Mouse (Mus musculus): ENCODE measurements around the gene Enho. TPM values are rescaled to one million over a fixed set of nuclear protein-coding genes. Genes with fewer than 3 reads are reported as not detected.

The Enho gene
- total RNA-seq, 1 experiment, result 5.8 TPM

DNA sequence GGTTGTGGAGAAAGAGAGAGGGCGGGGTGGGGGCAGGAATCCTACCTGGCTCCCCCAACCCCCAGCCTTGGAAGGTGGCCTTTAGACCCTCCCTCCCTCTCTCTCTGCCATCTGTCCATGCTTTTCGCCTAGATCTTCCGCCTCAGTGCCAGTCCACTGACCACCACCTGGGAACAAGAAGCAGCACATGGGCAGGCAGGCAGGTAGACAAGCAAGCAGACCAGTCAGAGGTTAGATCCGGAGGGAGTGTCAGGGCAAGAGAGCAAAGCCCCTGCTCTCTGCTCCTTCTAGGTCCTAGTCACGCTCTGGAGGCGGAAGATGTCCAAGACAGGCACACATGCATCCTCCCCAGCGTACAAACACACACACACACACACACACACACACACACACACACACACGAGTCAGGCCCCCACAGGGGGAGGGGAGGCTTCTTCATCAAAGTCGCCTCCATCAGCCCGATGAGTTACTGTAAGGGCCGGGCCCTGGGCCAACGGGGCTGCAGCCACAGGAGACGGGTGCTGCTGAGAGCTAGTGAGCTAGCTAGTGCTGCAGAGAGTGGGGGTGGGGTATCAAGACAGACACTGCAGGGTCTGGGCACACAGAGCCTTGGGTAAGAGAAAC is 37.0 kb upstream of the Enho start:
- no peak for TF ChIP-seq MAFK (IDR thresholded peaks at IDR 0.05; ENCODE audit: insufficient read depth, low read depth, low read length)
- TF ChIP-seq ZNF384 (IDR thresholded peaks at IDR 0.05; ENCODE audit: low read depth, low read length), result no peak
- TF ChIP-seq HCFC1 (IDR thresholded peaks at IDR 0.05; ENCODE audit: borderline replicate concordance, insufficient read depth, low read length), result no peak
- TF ChIP-seq ZC3H11A (IDR thresholded peaks at IDR 0.05; ENCODE audit: borderline replicate concordance, low read depth, low read length), result no peak
- no peak for TF ChIP-seq CHD2 (IDR thresholded peaks at IDR 0.05; ENCODE audit: low read depth, low read length)
- H3K36me3 ChIP-seq (ENCODE audit: control insufficient read depth, insufficient read depth, low read length, poor library complexity, severe bottlenecking), result no peaks in the 10 kb centered on the region
- H3K4me1 ChIP-seq (ENCODE audit: control insufficient read depth in 2 of 2, insufficient read depth in 2 of 2, low read length in 2 of 2, poor library complexity in 1 of 2), result peaks cover 4 to 17% of the 10 kb centered on the region in 2 experiments; a peak in 1 of 4 replicates
- no peak for DNase-seq (ENCODE audit: low read depth, low spot score)
- H3K4me3 ChIP-seq (ENCODE audit: insufficient read depth in 1 of 2, low read depth in 1 of 2, low read length in 2 of 2, poor library complexity in 1 of 2, severe bottlenecking in 1 of 2), result no peak overlapping the region
- no peaks in the 10 kb centered on the region for H3K9me3 ChIP-seq (ENCODE audit: control insufficient read depth, insufficient read depth, low read depth, low read length)
- no peak overlapping the region for H3K27ac ChIP-seq (ENCODE audit: insufficient read depth, low read depth, low read length, poor library complexity, severe bottlenecking)
- in situ Hi-C loops (cut with MboI; ENCODE audit: low sequenced_read_pairs in 2 of 2, unreplicated experiment in 2 of 2), result no loop called here
- H3K9ac ChIP-seq (ENCODE audit: insufficient read depth, low read depth, low read length, poor library complexity, severe bottlenecking), result no peak overlapping the region

GRCm38 (mm10) chr4:41676248-41677005 is 36.3 kb upstream of the Enho start:
- H3K9me3 ChIP-seq (ENCODE audit: control insufficient read depth, insufficient read depth, low read depth, low read length), result no peaks in the 10 kb centered on the region

DNA sequence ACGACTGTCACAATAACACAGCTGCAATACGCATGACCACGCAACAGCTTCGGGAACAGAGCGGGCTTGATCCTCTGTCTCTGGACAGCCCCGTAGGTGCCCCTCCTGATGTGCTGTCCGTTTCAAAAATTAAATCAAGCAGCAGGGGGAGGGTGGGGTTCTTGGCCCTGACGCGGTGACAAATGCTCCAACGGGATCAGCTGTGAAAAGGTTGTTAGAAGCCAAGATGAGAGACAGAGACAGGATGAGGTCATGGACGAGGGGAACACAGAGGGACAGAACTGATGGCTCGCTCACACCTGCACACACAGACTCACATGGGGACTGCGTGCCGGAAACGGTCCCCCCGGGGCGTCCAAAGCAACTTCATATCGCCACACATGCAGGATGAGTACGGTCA is 33.1 kb upstream of the Enho start:
- DNase-seq (ENCODE audit: low read depth, low spot score), result no peak
- Histone ChIP-seq H3K9ac (ENCODE audit: insufficient read depth, low read depth, low read length, poor library complexity, severe bottlenecking) (no peak overlapping the region), H3K27ac (ENCODE audit: insufficient read depth, low read depth, low read length, poor library complexity, severe bottlenecking) (no peak overlapping the region), H3K4me3 (ENCODE audit: insufficient read depth in 1 of 2, low read depth in 1 of 2, low read length in 2 of 2, poor library complexity in 1 of 2, severe bottlenecking in 1 of 2) (no peak overlapping the region), H3K9me3 (ENCODE audit: control insufficient read depth, insufficient read depth, low read depth, low read length) (no peaks in the 10 kb centered on the region), H3K4me1 (ENCODE audit: control insufficient read depth in 2 of 2, insufficient read depth in 2 of 2, low read length in 2 of 2, poor library complexity in 1 of 2) (peaks cover 4 to 25% of the 10 kb centered on the region in 2 experiments; a peak in 1 of 4 replicates), H3K36me3 (ENCODE audit: control insufficient read depth, insufficient read depth, low read length, poor library complexity, severe bottlenecking) (no peaks in the 10 kb centered on the region)
- in situ Hi-C loops (cut with MboI; ENCODE audit: low sequenced_read_pairs in 2 of 2, unreplicated experiment in 2 of 2), result no loop called here
- no peak for TF ChIP-seq ZC3H11A (IDR thresholded peaks at IDR 0.05; ENCODE audit: borderline replicate concordance, low read depth, low read length)
- no peak for TF ChIP-seq CHD2 (IDR thresholded peaks at IDR 0.05; ENCODE audit: low read depth, low read length)
- TF ChIP-seq MAFK (IDR thresholded peaks at IDR 0.05; ENCODE audit: insufficient read depth, low read depth, low read length), result no peak
- TF ChIP-seq ZNF384 (IDR thresholded peaks at IDR 0.05; ENCODE audit: low read depth, low read length), result no peak
- no peak for TF ChIP-seq HCFC1 (IDR thresholded peaks at IDR 0.05; ENCODE audit: borderline replicate concordance, insufficient read depth, low read length)

More at GRCm38 (mm10) chr4:41676248-41677005, 36.3 kb upstream of the Enho start:
- H3K36me3 ChIP-seq (ENCODE audit: control insufficient read depth, insufficient read depth, low read length, poor library complexity, severe bottlenecking), result no peaks in the 10 kb centered on the region
- DNase-seq (ENCODE audit: low read depth, low spot score), result no peak
- no peak overlapping the region for H3K27ac ChIP-seq (ENCODE audit: insufficient read depth, low read depth, low read length, poor library complexity, severe bottlenecking)
- no peak overlapping the region for H3K9ac ChIP-seq (ENCODE audit: insufficient read depth, low read depth, low read length, poor library complexity, severe bottlenecking)
- peak overlapping the region in 1 of 2 experiments; percentile 16; a peak in 2 of 4 replicates for H3K4me3 ChIP-seq (ENCODE audit: insufficient read depth in 1 of 2, low read depth in 1 of 2, low read length in 2 of 2, poor library complexity in 1 of 2, severe bottlenecking in 1 of 2)
- H3K4me1 ChIP-seq (ENCODE audit: control insufficient read depth in 2 of 2, insufficient read depth in 2 of 2, low read length in 2 of 2, poor library complexity in 1 of 2), result peaks cover 4 to 17% of the 10 kb centered on the region in 2 experiments; a peak in 1 of 4 replicates
- TF ChIP-seq ZNF384 (IDR thresholded peaks at IDR 0.05; ENCODE audit: low read depth, low read length), result no peak
- TF ChIP-seq MAFK (IDR thresholded peaks at IDR 0.05; ENCODE audit: insufficient read depth, low read depth, low read length), result no peak
- no peak for TF ChIP-seq CHD2 (IDR thresholded peaks at IDR 0.05; ENCODE audit: low read depth, low read length)
- no peak for TF ChIP-seq ZC3H11A (IDR thresholded peaks at IDR 0.05; ENCODE audit: borderline replicate concordance, low read depth, low read length)
- no peak for TF ChIP-seq HCFC1 (IDR thresholded peaks at IDR 0.05; ENCODE audit: borderline replicate concordance, insufficient read depth, low read length)
- in situ Hi-C loops (cut with MboI; ENCODE audit: low sequenced_read_pairs in 2 of 2, unreplicated experiment in 2 of 2), result no loop called here

GRCm38 (mm10) chr4:41672522-41672963 is 32.4 kb upstream of the Enho start:
- Histone ChIP-seq H3K4me1 (ENCODE audit: control insufficient read depth in 2 of 2, insufficient read depth in 2 of 2, low read length in 2 of 2, poor library complexity in 1 of 2) (peaks cover 4 to 25% of the 10 kb centered on the region in 2 experiments; a peak in 1 of 4 replicates), H3K36me3 (ENCODE audit: control insufficient read depth, insufficient read depth, low read length, poor library complexity, severe bottlenecking) (no peaks in the 10 kb centered on the region), H3K4me3 (ENCODE audit: insufficient read depth in 1 of 2, low read depth in 1 of 2, low read length in 2 of 2, poor library complexity in 1 of 2, severe bottlenecking in 1 of 2) (no peak overlapping the region), H3K9me3 (ENCODE audit: control insufficient read depth, insufficient read depth, low read depth, low read length) (no peaks in the 10 kb centered on the region), H3K27ac (ENCODE audit: insufficient read depth, low read depth, low read length, poor library complexity, severe bottlenecking) (no peak overlapping the region), H3K9ac (ENCODE audit: insufficient read depth, low read depth, low read length, poor library complexity, severe bottlenecking) (no peak overlapping the region)
- in situ Hi-C loops (cut with MboI; ENCODE audit: low sequenced_read_pairs in 2 of 2, unreplicated experiment in 2 of 2), result no loop called here
- DNase-seq (ENCODE audit: low read depth, low spot score), result no peak
- no peak for TF ChIP-seq CHD2 (IDR thresholded peaks at IDR 0.05; ENCODE audit: low read depth, low read length)
- no peak for TF ChIP-seq ZNF384 (IDR thresholded peaks at IDR 0.05; ENCODE audit: low read depth, low read length)
- no peak for TF ChIP-seq HCFC1 (IDR thresholded peaks at IDR 0.05; ENCODE audit: borderline replicate concordance, insufficient read depth, low read length)
